Mouse (Mus musculus): ENCODE results near the gene Prss41.

DNA sequence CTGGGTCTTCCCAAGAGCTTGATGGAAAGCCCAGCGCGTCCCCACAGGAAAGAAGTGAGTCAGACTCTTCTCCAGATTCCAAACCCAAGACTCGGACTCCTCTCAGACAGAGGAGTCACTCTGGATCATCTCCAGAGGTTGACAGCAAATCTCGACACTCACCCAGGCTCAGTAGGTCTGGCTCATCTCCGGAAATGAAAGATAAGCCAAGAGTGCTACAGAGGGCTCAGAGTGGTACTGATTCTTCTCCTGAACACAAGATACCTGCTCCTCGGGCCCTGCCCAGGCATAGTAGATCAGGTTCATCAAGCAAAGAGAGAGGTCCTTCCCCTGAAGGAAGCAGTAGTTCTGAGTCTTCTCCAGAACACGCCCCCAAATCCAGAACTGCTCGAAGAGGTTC is 25.4 kb downstream of the Prss41 start:
- TF ChIP-seq POLR2A (IDR thresholded peaks at IDR 0.05; ENCODE audit: insufficient read depth, low read depth, low read length) (no peak), CTCF (IDR thresholded peaks at IDR 0.05) (no peak)
